Mouse (Mus musculus) midbrain, embryonic 16.5 days (tissue): ENCODE measurements around the gene Hoxd3. TPM values are rescaled to one million over a fixed set of nuclear protein-coding genes. Genes with fewer than 3 reads are reported as not detected.
A peak's percentile ranks its signal among the peaks of the same experiment; 100 is the strongest.

Source experiments
- ATAC-seq: fragments of 200-750 bp; cut with Nextera tagmentation; 2 replicates; pipeline ENCODE4 v1.8.0; 2017; ENCODE audit warnings: moderate TSS enrichment
- H3K27ac ChIP-seq: fragments of 300-500 bp; sonication (generic); 2 replicates; pipeline ENCODE4 v1.5.1; 2014; ENCODE audit warnings: mild to moderate bottlenecking, low read length, mixed read lengths
- H3K27me3 ChIP-seq: fragments of 300-500 bp; sonication (generic); 2 replicates; pipeline ENCODE4 v1.6.1; 2014; ENCODE audit warnings: low read depth, low read length, mixed read lengths; ENCODE audit not compliant: control insufficient read depth, insufficient read depth
- H3K36me3 ChIP-seq: fragments of 300-500 bp; sonication (generic); 2 replicates; pipeline ENCODE4 v1.6.1; 2014; ENCODE audit warnings: mild to moderate bottlenecking, low read length, moderate library complexity, mixed read lengths; ENCODE audit not compliant: control insufficient read depth, insufficient read depth
- H3K4me1 ChIP-seq: fragments of 300-500 bp; sonication (generic); 2 replicates; pipeline ENCODE4 v1.6.1; 2014; ENCODE audit warnings: mild to moderate bottlenecking, low read length, mixed read lengths; ENCODE audit not compliant: control insufficient read depth, insufficient read depth
- H3K4me2 ChIP-seq: fragments of 300-500 bp; sonication (generic); 2 replicates; pipeline ENCODE4 v1.6.1; 2014; ENCODE audit warnings: mild to moderate bottlenecking, low read length, mixed read lengths
- H3K4me3 ChIP-seq: fragments of 300-500 bp; sonication (generic); 2 replicates; pipeline ENCODE4 v1.5.1; 2014; ENCODE audit warnings: low read depth, mild to moderate bottlenecking, low read length, moderate library complexity, mixed read lengths
- H3K9ac ChIP-seq: fragments of 300-500 bp; sonication (generic); 2 replicates; pipeline ENCODE4 v1.6.1; 2014; ENCODE audit warnings: low read depth, low read length, mixed read lengths
- H3K9me3 ChIP-seq: fragments of 300-500 bp; sonication (generic); replicated peaks from 2 replicates; pipeline ENCODE4 v1.6.1; 2014; ENCODE audit warnings: mild to moderate bottlenecking, low read length, mixed read lengths; ENCODE audit not compliant: control insufficient read depth, poor library complexity, severe bottlenecking
- WGBS: fragments of 180-500 bp; shearing (Covaris S2); extraction: QIAGEN DNeasy Blood & Tissue Kit; methylation state at CpG from one replicate; pipeline ENCODE4 v1.1.7; 2014; 5-methylcytosine and 5-hydroxymethylcytosine counted together
- polyA plus RNA-seq: library from polyadenylated mRNA; unstranded; fragments of >200 nt; fragmentation: Nextera tagmentation; extraction: Ambion mirVana; gene quantifications from 2 replicates; pipeline ENCODE4 v1.2.1, GENCODE M21; 2015

The Hoxd3 gene
- polyA plus RNA-seq, 1 experiment from 2014 or later: not detected

DNA sequence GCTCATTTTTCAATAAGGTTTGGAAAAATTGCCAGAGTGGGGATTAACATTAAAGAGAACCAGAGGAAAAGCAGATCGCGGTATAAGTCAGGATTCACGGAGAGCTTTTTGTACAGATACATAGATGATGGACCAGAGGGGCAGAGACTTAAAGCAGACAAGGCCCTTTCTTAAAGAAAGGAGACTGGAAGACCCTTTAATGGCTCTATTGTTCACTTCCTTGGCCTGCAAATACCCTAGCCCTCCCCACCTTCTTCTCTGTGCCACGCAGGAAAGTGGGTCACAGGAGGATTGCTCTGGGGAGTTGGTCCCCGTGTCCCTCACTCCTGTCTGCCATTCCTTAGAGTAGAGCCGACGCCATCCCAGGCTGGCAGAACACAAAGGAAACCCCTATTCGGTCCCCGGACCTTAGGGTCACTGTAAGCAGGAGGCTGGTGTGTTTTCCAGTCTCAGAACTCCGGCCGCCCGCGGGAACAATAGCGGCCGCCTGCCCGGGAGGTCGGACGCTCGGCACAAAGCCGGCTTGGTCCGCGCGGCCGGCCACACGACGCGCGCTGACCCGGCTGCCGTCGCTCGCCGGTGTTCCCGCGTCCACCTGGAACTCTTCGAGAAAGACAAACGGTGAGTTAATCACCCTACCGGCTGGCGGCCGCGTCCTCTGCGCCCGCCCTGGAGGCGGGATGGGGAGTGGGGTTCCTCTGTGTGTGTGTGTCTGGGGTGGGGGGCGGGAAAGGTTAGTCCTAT lies 40.9 kb downstream of the Hoxd3 start:
- Histone ChIP-seq H3K4me3 (0 out of 2 replicates have a peak overlapping the region, but pooled peaks have one; percentile 12), H3K4me1 (peaks cover 8% of the 10 kb centered on the region; the same call in 1 of the 2 replicates), H3K9me3 (0 out of 2 replicates have a peak, but pooled peaks cover 3% of the 10 kb centered on the region), H3K4me2 (peak overlapping the region; percentile 18; the same call in 1 of the 2 replicates), H3K27ac (no peak overlapping the region), H3K9ac (no peak overlapping the region), H3K27me3 (peaks cover 73% of the 10 kb centered on the region), H3K36me3 (no peaks in the 10 kb centered on the region)
- 1% methylated on average over 45 of the region's 45 CpGs for WGBS
- no peak for ATAC-seq

DNA sequence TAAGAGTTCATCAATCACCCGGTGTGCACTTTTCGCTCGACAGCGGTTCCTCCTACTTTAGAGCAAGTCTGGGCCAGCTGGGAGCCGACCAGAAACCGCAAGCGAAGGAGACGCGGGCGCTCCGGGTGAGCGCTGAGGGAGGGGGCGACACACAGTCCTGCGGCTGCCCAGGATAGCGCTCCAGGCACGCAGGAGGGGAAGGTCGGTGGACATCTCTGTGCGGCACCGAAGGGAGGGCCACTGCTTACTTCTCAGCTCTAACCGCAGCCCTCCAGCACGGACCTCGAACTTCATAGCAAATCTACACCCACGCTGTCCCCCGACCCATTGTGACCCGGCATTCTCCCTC lies 41.4 kb downstream of the Hoxd3 start:
- peaks cover 75% of the 10 kb centered on the region for H3K27me3 ChIP-seq
- peaks cover 8% of the 10 kb centered on the region; the same call in 1 of the 2 replicates for H3K4me1 ChIP-seq
- no peak for ATAC-seq
- H3K9me3 ChIP-seq: 0 out of 2 replicates have a peak, but pooled peaks cover 3% of the 10 kb centered on the region
- no peaks in the 10 kb centered on the region for H3K36me3 ChIP-seq
- WGBS: 2% methylated on average over 22 of the region's 25 CpGs
- no peak overlapping the region for H3K27ac ChIP-seq
- no peak overlapping the region for H3K9ac ChIP-seq
- 0 out of 2 replicates have a peak overlapping the region, but pooled peaks have one; percentile 12 for H3K4me3 ChIP-seq
- peak overlapping the region; percentile 18; the same call in 1 of the 2 replicates for H3K4me2 ChIP-seq

DNA sequence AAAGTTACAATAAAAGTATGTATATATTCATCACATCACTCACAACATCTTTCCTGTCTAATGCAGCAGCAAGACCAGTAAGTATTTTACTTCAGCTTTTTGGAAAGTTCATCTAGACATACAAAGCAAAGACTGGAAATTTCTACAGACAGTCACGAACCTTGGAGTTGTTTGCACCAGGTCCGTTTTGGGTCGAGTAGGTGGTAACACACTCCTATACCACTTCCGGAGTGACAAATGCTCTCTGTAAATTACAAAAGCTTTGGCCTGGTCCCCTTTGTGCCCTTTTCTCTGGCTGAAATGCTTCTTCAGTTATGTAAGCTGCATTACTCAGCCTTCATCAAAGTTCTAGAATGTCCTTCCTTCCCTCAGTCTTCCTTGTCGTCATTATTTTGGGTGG lies 42.0 kb downstream of the Hoxd3 start:
- no peak overlapping the region for H3K4me2 ChIP-seq
- 15% methylated on average over 5 of the region's 5 CpGs for WGBS
- peaks cover 8% of the 10 kb centered on the region; the same call in 1 of the 2 replicates for H3K4me1 ChIP-seq
- H3K9me3 ChIP-seq: 0 out of 2 replicates have a peak, but pooled peaks cover 3% of the 10 kb centered on the region
- no peak for ATAC-seq
- no peaks in the 10 kb centered on the region for H3K36me3 ChIP-seq
- H3K9ac ChIP-seq: no peak overlapping the region
- no peak overlapping the region for H3K27ac ChIP-seq
- H3K4me3 ChIP-seq: no peak overlapping the region
- peaks cover 80% of the 10 kb centered on the region for H3K27me3 ChIP-seq

GRCm38 (mm10) chr2:74760146-74760545 lies 48.4 kb downstream of the Hoxd3 start:
- ATAC-seq: no peak
- no peaks in the 10 kb centered on the region for H3K36me3 ChIP-seq
- no peak overlapping the region for H3K9ac ChIP-seq
- H3K27me3 ChIP-seq: peaks cover 85% of the 10 kb centered on the region
- 0 out of 2 replicates have a peak, but pooled peaks cover 3% of the 10 kb centered on the region for H3K9me3 ChIP-seq
- 4% methylated on average over 1 of the region's 1 CpGs for WGBS
- H3K4me1 ChIP-seq: peaks cover 14% of the 10 kb centered on the region
- H3K4me2 ChIP-seq: no peak overlapping the region
- H3K4me3 ChIP-seq: no peak overlapping the region
- no peak overlapping the region for H3K27ac ChIP-seq

DNA sequence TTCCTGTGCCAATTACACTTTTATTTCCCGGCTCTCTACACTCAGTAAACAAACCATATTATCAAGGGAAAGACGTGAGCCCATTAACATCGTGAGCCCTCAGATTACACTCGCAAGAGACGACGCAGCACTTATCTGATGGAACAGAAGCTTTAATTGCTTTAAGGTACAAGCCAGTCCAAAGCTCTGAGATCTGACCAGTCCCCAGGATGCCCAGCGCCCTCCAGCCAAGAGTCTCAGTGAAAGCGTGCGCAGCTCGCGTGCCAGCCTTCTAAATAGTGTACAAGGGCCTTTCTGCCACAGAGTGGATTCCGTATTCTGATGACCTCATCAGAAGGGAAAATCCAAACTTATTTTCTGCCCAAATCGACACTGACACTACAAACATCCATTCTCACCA lies 50.2 kb downstream of the Hoxd3 start:
- Histone ChIP-seq H3K9me3 (no peaks in the 10 kb centered on the region), H3K4me3 (no peak overlapping the region), H3K27me3 (peaks cover 85% of the 10 kb centered on the region), H3K4me1 (peaks cover 14% of the 10 kb centered on the region), H3K4me2 (no peak overlapping the region), H3K36me3 (no peaks in the 10 kb centered on the region), H3K27ac (no peak overlapping the region), H3K9ac (no peak overlapping the region)
- WGBS: 5% methylated on average over 13 of the region's 13 CpGs
- ATAC-seq: no peak

DNA sequence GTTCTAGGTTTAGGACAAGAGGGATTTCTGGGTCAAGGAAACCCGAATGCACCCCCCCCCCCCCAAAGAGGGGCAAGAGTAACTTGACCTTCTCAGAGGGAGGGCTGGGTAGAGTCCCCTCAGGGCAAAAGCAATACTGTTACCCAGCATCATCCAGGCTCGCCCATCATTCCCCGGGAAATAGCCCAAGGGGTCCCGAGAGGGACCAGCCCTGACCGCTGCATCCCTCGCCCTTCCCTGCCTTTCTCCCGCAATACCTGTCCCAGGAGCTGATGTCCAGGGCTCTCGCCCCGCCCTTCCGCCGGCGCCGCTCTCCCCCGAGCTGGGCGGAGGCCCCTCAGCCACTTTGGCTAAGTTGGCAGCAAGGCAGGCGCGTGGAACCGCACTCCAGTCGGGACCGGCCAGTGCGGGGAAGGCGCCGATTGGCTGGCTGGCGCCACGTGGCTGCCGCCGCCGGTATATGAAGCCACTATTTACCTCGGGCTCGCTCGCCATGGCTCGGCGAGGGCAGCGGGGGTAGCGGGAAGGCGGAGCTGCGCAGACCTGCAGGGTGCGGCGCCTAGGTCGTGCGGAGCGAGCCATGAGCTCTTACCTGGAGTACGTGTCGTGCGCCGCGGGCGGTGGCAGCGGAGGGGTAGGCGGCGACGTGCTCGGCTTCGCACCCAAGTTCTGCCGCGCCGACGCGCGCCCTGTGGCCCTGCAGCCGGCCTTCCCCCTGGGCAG lies 51.0 kb downstream of the Hoxd3 start, which contains the start of gene Hoxd1:
TSS of gene Hoxd1 (plus strand) at position 459 of the 723 bp plus-strand sequence.
- WGBS: under 1% methylated on average over 61 of the region's 61 CpGs
- ATAC-seq: peak; percentile 71
- H3K27ac ChIP-seq: no peak within 1 kb of the TSS
- peak within 1 kb of the TSS; percentile 44 for H3K4me3 ChIP-seq
- H3K36me3 ChIP-seq: no peaks in the 10 kb centered on the region
- peaks cover 82% of the 10 kb centered on the region for H3K27me3 ChIP-seq
- peak within 1 kb of the TSS; percentile 10; the same call in 1 of the 2 replicates for H3K9ac ChIP-seq
- H3K9me3 ChIP-seq: no peaks in the 10 kb centered on the region
- H3K4me1 ChIP-seq: peaks cover 14% of the 10 kb centered on the region
- peak within 1 kb of the TSS; percentile 82 for H3K4me2 ChIP-seq

GRCm38 (mm10) chr2:74763245-74763735 lies 51.6 kb downstream of the Hoxd3 start:
- no peaks in the 10 kb centered on the region for H3K36me3 ChIP-seq
- H3K4me3 ChIP-seq: peak overlapping the region; percentile 44
- H3K27ac ChIP-seq: no peak overlapping the region
- H3K9ac ChIP-seq: peak overlapping the region; percentile 10; the same call in 1 of the 2 replicates
- H3K4me2 ChIP-seq: peak overlapping the region; percentile 82
- H3K4me1 ChIP-seq: peaks cover 14% of the 10 kb centered on the region
- no peak for ATAC-seq
- whole genome bisulfite sequencing: 1% methylated on average over 42 of the region's 53 CpGs
- no peaks in the 10 kb centered on the region for H3K9me3 ChIP-seq
- peaks cover 75% of the 10 kb centered on the region for H3K27me3 ChIP-seq

GRCm38 (mm10) chr2:74763976-74764375 lies 52.2 kb downstream of the Hoxd3 start:
- no peak for ATAC-seq
- Histone ChIP-seq H3K4me1 (peaks cover 14% of the 10 kb centered on the region), H3K4me2 (no peak overlapping the region), H3K27ac (no peak overlapping the region), H3K9ac (no peak overlapping the region), H3K36me3 (no peaks in the 10 kb centered on the region), H3K4me3 (no peak overlapping the region), H3K27me3 (peaks cover 73% of the 10 kb centered on the region), H3K9me3 (no peaks in the 10 kb centered on the region)
- 54% methylated on average over 10 of the region's 10 CpGs for WGBS
